Mouse (Mus musculus) natural killer cell, adult 2 months (primary cell): ENCODE data around the gene Lgr5.

ENCODE experiments used
- DNase-seq, 2 experiments: peaks; one replicate each; pipeline ENCODE4 v3.0.0; 2022; ENCODE audit warnings: low spot score in 2 of 2

The Lgr5 gene

DNA sequence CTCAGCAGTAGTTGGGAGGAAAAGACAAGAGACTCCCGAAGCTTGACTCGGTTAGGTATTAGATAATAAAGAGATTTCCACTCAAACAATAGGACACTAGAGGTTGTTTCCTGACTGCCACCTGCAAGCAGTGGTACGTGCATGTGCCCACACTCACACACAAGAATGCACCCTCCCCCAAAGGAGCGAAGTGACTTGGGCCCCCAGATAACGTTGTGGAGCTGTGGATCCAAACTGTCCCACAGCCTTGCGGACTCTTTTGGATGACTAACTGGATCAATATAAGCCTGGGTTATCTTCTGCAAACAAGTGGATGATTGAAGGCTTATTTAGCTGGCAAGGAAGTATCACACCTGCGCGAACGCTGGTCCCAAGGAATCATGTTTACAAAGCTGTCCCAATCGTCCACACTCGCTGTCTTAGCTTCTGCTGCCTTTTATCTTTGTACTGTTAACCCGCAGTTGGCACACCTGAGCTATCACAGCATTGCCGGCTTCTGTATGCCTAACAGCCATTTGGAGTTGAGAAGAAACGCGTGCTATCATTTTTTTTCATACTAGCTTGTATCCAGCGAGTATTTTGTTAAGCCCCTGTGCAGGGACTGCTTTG, 81.8 kb downstream of the Lgr5 start:
- no peak for DNase-seq

DNA sequence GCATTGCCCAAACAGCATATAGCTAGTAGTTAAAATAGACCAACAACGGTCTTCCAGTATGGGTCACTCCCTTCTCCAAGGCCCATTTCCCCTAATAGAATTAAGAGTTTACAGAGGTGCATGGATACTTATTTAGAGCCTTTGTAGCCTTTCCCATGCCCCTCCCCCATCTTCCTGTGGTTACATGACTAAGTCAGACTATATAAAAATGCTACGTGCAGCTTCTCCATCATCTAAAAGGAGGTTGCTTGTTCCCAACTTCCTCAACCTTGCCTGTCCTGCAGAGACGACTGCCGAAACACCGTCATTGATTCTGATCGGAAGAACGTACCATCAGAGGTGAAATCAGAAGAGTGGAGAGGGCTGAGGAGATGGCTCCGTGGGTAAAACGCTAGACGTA, 82.4 kb downstream of the Lgr5 start:
- DNase-seq, result no peak

DNA sequence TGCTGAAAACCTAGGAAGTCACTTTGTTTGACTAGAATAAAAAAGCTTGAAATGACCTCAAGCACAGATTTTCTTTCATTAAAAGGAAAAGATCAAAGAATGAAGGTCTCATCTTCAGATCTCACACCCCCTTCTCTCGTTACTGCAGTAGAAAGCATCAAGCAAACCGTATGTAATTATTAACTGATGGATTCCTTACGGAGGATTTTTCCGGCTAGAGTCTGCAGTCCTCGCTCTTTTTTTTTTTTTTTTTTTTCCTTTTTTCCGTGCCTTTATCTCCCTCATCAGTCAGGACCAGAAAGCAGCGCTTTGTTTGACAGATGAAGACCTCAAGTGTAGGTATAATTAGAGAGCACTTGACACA, 93.8 kb downstream of the Lgr5 start:
- DNase-seq, result no peak

DNA sequence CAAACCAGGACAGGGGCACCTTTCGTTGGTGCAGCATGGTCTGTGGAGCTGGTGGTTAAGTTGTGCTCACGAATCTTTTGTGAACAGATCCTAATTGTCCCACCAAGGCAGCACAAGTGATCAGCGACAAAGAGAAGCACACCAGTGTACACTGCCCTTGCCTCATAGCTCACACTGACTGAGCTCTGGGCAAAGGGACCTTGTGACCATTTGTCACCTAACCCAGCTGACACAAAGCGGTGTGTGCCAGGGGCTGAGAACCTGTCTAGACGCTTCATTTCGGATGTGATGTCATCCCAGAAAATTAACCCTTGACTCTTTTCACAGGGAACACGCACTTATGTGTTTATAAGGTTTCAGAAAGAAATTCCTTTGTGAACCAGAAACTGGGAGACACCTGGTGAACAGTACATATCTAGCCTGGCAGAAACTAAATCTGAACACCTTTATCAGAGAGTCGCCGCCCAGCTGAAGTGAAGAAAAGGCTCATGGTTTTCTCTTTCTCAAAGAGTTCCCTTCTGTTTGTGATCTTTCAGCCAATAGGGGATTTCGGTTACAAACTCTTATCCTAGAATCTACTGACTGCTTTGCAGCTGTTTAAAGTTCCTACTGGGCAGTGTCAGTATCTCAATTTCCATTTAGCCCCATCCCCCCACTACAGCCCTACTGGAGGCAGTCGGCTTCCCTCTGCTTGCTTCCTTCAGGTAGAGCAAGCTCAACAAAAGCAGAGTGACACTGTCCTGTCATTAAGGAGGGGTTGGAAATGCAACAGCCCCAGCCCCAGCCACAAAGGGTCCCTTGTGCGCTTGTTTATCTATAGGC, 94.4 kb downstream of the Lgr5 start:
- no peak for DNase-seq

- DNase-seq, result no peak
These were observed 95.6 kb downstream of the Lgr5 start for GRCm38 (mm10) chr10:115491803-115492510.

GRCm38 (mm10) chr10:115485602-115486001, 102.0 kb downstream of the Lgr5 start:
- DNase-seq, result no peak

- no peak for DNase-seq
These were observed 102.9 kb downstream of the Lgr5 start for GRCm38 (mm10) chr10:115484660-115485059.

DNA sequence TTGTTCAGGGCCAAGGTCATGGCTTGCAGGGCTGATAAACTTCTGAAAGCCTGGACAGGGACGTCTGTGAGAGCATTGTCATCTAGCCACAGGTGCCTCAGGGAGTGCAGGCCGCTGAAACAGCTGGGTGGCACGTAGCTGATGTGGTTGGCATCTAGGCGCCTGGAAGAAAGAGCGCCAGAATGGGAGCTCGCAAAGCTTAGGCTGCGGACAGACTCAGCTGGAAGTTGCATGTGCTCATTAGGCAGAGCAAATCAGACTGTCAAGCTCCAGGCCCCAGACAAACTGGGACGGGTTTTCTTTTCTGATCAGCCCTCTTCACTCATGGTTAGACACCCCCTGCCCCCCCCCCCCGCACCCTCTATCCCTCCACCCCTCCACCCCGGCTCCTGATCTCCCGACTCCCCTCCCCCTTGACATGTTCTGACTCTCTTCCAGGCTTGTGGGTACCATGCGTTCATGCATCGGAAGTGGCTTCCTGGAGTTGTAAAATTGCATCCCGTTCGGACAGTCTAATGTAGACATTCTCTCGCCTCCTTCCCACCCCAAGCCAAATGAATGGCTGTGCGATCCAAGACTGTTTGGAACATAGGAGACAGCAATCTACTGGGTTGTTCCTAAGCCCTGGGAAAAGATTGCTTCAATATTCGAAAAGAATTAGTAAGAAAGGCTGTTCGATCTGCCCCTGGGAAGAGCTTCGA, 109.0 kb downstream of the Lgr5 start:
- DNase-seq, result no peak

DNA sequence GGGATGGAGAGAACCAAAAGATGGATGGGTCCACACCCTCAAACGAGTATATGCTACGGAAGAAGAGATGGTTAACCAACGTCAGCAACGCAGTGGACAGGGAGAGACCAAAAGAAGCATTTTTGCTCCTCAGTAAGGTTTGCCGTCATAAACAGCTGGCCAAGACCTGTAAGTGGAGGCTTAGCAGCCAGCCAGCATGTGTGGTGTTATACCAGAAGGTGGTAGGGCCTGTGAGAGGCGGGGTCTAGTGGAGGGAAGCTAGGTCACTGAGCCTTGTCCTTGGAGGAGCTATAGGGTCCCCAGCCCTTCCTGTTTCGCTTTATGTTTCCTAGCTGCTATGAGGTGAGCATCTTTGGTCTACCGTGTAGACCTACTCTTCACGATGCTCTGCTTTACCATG, 111.1 kb downstream of the Lgr5 start:
- DNase-seq, result peak in 1 of 2 experiments; percentile 8

- no peak for DNase-seq
These were observed 112.5 kb downstream of the Lgr5 start for GRCm38 (mm10) chr10:115475000-115475550.

- no peak for DNase-seq
These were observed 114.2 kb downstream of the Lgr5 start for GRCm38 (mm10) chr10:115473213-115473961.

GRCm38 (mm10) chr10:115470621-115471334, 116.8 kb downstream of the Lgr5 start:
- DNase-seq, result no peak

GRCm38 (mm10) chr10:115469040-115469439, 118.5 kb downstream of the Lgr5 start:
- DNase-seq, result no peak

- no peak for DNase-seq
These were observed 118.9 kb downstream of the Lgr5 start for GRCm38 (mm10) chr10:115468632-115469031.

DNA sequence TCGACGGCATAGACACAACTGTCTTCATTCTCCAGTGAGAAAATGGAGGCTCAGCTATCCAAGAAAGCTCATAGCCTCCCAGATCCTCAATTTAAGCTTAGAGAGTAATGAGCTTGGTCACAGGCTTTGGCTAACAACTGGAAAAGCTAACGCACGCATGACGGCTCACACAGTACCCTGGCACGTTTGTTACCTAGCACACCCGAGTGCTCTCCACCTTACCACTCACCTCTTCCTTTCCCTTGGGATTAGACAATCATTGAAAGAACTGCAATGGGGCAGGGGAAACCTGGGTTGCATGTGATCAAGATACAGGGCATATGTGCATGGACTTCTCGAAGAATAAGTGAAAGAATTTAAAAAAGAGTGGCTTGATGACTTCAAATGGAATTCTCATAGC, 119.6 kb downstream of the Lgr5 start:
- no peak for DNase-seq

DNA sequence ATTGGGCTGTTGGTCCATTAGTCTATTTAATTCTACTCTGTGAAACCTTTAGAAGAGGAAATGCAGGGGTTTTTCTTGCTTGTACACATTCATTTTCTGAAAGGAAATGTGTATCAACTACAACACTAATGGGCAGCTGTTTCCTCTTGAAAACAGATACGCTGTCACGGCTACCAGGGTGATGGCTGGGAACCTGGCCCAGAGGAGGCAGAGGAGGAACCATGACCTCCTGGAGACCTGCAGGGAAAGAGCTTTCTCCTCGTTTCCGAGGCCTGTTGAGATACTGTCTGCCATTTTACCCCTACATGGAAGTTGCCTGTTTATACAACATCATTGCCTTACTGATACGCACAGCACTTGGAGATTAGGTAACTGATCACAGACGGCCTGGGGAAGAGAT, 121.8 kb downstream of the Lgr5 start:
- DNase-seq, result no peak

- DNase-seq, result no peak
These were observed 122.5 kb downstream of the Lgr5 start for GRCm38 (mm10) chr10:115465072-115465471.

DNA sequence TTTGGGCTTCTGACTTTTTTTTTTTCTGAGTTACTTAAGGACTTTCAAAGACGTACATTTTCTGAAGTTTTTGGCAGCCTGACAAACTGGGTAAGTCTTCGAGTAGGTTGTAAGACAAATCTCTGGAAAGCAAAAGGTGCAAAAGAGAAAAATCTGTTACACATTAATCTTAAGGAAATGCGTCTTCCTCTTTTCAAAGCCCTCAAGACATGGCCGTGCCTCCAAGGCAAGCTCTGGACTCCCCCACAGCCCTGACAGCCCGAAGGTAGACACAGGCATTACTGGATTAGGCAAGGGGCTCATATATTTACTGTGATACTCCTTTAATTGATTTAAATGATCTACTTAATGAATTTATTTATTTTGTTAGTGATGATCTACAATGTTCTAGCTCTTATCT, 124.9 kb downstream of the Lgr5 start:
- DNase-seq, result no peak

DNA sequence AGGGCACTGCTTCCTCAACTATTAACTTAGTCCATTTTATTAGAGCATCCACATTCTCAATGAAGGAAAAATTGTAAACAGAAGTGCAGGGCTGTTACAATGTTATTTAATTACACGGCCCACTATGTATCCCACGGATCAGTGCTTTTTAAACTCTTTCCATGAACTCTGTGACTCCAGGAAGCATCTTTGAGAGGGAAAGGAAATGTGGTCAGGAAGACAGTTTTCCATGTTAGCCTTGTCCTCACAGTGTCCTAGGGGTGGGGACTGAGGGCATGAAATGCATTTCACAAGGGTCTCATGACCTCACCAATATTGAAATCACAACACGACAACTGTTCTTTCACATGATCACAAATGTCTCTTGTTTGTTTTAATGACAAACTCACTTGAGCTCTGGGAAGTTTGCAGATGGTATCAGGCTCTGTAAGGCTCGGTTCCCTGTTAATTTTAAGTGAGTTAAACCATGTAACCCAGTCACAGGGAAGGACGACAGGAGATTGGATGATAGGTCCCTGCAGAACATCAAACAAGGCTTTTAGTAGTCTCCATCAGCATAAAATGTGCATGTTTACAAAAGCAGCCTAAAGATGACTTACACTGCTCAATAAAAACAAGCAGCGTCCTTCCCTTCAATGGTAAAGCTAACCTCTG, 130.1 kb downstream of the Lgr5 start:
- DNase-seq, result no peak

DNA sequence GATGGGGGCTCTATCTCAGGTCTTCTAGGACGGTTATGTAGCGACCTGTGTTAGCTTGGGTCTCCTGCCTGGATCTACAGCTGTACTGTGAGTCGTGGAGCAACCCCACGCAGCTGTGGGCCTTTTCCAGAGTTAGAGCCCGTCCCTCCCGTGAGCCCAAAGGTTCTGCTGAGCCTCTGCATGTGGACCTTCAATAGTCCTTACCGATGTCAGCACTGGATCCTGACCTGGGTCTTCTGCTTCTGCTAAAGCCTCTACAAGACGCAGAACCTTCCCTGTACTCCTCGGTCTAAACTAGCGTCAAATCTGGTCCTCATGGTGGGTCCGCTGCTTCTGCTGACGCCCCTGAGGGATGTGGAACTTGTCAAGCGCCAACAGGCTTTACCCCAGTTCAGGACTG, 139.0 kb downstream of the Lgr5 start:
- no peak for DNase-seq
